Mouse (Mus musculus): ENCODE measurements at regions not wholly inside any gene's neighbourhood (a gene's known extent, or its start where the extent isn't known, plus 50 kb on each side); places are given as distances from the start of the nearest gene placed in this dataset.

GRCm38 (mm10) chr1:181298063-181298462 is 54.4 kb upstream of the Cnih3 start:
- TF ChIP-seq CTCF (IDR thresholded peaks at IDR 0.05): no peak
- TF ChIP-seq EP300 (IDR thresholded peaks at IDR 0.05): no peak
